Mouse (Mus musculus) ES-Bruce4 (cell line): ENCODE data around the gene Snf8.

Source experiments
- CTCF ChIP-seq: IDR thresholded peaks from one replicate; pipeline ENCODE4 v1.8.1; 2011; ENCODE audit warnings: low read depth, low read length
- POLR2A ChIP-seq: IDR thresholded peaks from one replicate; pipeline ENCODE4 v1.8.1; 2011; ENCODE audit warnings: low read length; ENCODE audit not compliant: insufficient read depth

GRCm38 (mm10) chr11:96076221-96077105, 41.8 kb downstream of the Snf8 start:
- TF ChIP-seq CTCF (no peak), POLR2A (no peak)
